Mouse (Mus musculus): ENCODE data around the gene Cebpa.

- TF ChIP-seq CTCF (IDR thresholded peaks at IDR 0.05; ENCODE audit: extremely low read depth, insufficient read length, insufficient replicate concordance, low read depth, low read length) (no peak), POLR2A (IDR thresholded peaks at IDR 0.05; ENCODE audit: low read depth, low read length) (no peak)
These were observed 43.4 kb downstream of the Cebpa start for GRCm38 (mm10) chr7:35162443-35162842.

Measured in small intestine, adult 2 months (tissue).